Mouse (Mus musculus) lung, postnatal 25 days (tissue): ENCODE measurements around the gene Gm5565.
"Not testable (repeated sequence)": the region's sequence is repeated elsewhere in the genome, so short reads cannot be mapped to it uniquely, and the experiment has no call there.

ENCODE experiments used
- DNase-seq: peaks from one replicate; pipeline ENCODE4 v3.0.0; 2022; ENCODE audit warnings: low spot score

Gm5565 gene

DNA sequence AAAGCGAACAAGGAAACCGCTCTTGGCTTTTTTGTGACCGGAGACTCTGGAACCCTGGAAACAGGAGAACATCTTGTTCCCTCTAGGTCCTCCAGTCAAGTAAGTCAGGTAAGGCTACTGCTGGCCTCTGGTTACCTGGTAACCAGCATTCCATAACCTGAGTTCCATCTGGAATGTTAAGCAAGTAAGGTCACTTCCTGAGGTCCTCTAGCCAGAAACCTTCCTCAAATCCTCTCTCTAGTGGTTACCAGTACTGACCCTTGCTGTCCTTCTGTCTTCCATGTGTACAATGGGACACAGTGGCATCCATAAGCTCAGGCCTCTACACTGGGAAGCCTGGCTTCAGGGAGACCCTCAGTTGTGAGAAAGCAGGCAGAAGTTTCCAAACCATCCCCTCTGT is at the start of gene Gm5565:
Gene Gm5565, minus strand, starts transcription at position 101 of the 400 bp plus-strand sequence.
- not testable (repeated sequence) for DNase-seq

DNA sequence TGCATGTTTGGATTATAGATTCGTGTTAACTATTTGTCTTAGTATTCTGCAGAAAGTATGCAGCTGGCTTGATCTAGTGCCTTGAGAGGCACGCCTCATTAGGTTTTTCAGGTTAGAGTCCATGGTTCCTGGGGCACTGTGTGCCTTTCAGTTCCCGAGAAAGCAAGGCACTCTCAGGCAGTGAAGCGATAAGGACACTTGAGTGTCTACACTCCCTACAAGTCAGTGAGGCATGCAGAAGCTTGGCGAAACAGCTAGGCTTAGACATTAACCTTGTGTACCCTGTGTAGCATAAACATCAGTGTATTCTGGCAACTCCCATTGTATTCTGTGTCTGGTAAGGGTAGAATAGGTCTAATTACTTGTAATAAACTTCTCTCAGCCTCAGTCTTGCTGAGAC is 45.2 kb upstream of the Gm5565 start:
- DNase-seq = no peak

GRCm38 (mm10) chr5:146203921-146204320 is 43.6 kb upstream of the Gm5565 start:
- DNase-seq = no peak

DNA sequence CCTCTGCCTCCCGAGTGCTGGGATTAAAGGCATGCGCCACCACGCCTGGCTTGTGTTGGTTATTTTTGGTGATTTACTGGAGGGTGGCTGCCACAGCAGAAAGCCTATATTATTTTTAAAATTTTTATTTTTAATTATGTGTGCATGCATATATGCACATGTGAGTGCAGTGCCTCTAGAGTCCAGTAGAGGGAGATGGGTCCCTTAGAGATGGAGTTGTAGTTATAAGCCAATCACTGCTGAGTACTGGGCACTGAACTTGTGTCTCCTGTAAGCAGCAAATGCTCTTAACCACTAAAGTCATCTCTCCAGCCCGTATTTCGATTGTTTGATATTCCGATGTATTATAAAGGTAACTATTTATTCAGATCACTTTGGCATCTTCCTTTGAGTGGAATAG is 40.2 kb upstream of the Gm5565 start:
- no peak for DNase-seq

GRCm38 (mm10) chr5:146199540-146199939 is 39.2 kb upstream of the Gm5565 start:
- DNase-seq = no peak

DNA sequence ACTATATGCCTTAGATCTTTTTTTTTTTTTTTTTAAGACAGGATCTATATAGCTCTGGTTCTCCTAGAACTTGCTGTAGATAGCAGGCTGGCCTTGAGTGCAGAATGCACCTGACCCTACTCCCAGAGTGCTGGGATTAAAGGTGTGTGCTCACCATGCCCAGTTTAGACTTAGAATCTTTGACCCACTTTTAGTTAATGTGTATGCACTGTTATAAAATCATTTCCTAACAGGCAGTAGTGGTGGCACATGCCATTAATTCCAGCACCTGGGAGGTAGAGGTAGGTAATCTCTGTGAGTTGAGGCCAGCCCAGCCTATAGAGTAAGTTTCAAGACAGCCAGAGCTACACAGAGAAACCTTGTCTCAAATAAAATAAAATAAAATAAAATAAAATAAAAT is 38.7 kb upstream of the Gm5565 start:
- no peak for DNase-seq

GRCm38 (mm10) chr5:146193360-146193759 is 33.0 kb upstream of the Gm5565 start:
- no peak for DNase-seq

DNA sequence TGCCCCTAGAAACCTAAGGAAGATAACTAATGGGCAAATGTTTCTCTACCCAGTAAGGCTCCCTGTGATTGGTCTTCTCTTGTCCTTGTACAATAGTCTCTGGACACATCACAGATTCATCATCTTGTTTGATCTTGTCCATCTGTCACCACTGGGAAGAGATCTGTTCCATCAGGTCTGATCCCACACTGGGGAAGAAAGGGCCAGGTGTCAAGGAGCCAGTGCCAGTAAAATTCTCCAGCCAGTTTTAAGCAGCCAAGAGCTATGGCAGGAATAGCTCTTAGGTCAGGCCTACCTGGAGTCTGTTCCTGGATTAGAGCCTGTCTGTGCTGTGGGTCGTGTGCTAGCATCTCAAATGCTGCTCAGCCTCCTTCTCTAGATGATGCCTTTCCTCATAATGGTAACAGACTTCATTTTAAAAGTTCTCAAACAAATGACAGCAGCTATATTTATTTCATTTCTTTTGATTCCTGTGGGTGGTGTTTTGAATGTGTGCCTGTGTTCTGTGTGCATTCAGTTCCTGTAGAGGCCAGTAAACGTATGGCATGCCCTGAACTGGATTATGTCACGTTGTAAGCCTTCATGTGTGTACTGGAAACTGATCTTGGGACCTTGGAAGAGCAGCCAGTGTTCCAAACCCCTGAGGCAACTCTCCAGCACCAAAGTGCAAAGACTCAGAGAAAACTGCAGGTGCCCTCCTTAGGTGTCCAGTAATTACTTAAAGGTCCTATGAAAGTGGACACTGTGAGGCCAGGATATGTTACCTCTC is 30.3 kb upstream of the Gm5565 start:
- no peak for DNase-seq

DNA sequence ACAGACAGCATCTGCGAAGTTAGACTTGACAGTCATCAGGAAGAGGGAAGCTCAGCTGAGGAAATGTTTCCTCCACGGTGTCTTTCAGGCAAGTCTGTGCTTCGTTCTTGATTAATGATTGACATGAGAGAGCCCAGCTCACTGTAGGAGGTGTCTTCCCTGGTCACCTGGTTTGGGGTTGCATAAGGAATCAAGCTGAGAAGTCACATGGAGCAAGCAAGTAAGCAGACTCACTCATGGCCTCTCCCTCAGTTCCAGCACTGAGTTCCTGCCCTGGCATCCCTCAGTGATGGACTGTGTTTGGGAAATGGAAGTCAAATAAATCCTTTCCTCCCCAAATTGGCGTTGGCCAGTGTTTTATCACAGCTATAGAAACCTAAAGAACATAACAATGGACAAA is 29.8 kb upstream of the Gm5565 start:
- DNase-seq = no peak

DNA sequence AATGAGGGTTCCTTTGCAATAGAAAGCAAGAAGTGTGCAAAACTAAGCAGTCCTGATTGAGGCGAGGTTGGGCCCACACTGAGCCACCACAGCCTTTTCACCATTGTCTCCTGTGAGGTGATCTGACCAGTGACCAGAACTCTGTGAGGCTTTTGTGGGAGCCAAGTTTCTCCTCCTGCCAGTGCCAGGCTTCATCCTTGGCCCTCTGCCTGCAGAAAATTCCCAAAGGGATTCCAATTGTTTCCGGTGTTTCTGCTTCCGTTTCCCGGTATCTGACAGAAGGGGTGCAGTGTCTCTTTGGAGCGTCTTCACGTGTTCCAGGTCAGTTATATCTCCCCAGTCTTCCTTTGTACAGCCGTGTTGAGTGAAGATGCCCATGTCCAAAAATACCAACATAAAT is 28.4 kb upstream of the Gm5565 start:
- no peak for DNase-seq

GRCm38 (mm10) chr5:146188144-146188543 is 27.8 kb upstream of the Gm5565 start:
- no peak for DNase-seq

DNA sequence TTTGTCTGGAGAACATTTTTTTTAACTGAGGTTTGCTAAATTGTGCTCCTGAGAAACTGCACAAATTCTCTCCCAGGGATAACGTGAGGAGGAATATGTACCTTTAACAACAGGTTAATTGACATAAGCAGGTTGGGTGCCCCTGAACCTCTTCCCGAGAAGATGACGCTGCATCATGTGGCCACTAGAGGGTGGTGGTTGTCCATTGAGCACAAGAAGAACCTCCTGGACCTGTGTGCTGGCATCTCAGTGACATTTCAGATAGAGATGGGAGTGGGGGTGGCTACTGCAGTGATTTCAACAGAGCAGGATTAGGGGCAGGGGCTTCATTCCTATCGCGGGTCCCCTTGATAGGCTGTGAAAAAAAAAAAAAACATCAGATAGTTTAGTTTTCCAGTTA is 27.1 kb upstream of the Gm5565 start:
- peak; percentile 69 for DNase-seq

DNA sequence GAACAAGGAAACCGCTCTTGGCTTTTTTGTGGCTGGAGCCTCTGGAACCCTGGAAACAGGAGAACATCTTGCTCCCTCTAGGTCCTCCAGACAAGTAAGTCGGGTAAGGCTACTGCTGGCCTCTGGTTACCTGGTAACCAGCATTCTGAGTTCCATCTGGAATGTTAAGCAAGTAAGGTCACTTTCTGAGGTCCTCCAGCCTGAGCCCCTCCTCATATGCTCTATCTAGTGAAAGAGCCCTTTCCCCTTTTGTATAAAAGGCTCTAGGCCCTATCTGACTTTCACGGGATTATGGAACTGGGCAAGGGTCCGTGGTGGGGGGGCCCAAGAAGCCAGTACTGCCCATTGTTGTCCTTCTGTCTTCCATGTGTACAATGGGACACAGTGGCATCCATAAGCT is 24.9 kb upstream of the Gm5565 start, which contains the start of gene 1700001J03Rik:
Gene 1700001J03Rik, minus strand, starts transcription at position 101 of the 400 bp plus-strand sequence.
- DNase-seq = not testable (repeated sequence)

- DNase-seq = peak; percentile 10
Measured at GRCm38 (mm10) chr5:146172744-146173143, 12.4 kb upstream of the Gm5565 start.

GRCm38 (mm10) chr5:146170621-146171020 is 10.3 kb upstream of the Gm5565 start, which contains the start of gene Gm6309:
Gene Gm6309 (minus strand): TSS chr5:146170721.
- DNase-seq = not testable (repeated sequence)

GRCm38 (mm10) chr5:146158326-146158725 is 2.0 kb downstream of the Gm5565 start:
- not testable (repeated sequence) for DNase-seq

- no peak for DNase-seq
Measured at GRCm38 (mm10) chr5:146150454-146150853, 9.9 kb downstream of the Gm5565 start.

- DNase-seq = no peak
Measured at GRCm38 (mm10) chr5:146147903-146148302, 12.4 kb downstream of the Gm5565 start.
